Mouse (Mus musculus) heart, adult 2 months (tissue): ENCODE results near the gene Gap43. TPM values are rescaled to one million over a fixed set of nuclear protein-coding genes. Genes with fewer than 3 reads are reported as not detected.

ENCODE experiments used
- DNase-seq, 2 experiments: peaks; one replicate each; pipeline ENCODE4 v3.0.0; 2021
- H3K27ac ChIP-seq: fragments of 200-600 bp; 2 replicates; pipeline ENCODE4 v1.8.1; 2022
- H3K27me3 ChIP-seq: fragments of 200-500 bp; 2 replicates; pipeline ENCODE4 v1.6.1; 2012; ENCODE audit warnings: mild to moderate bottlenecking, low read length, inconsistent platforms, mixed read lengths; ENCODE audit not compliant: control insufficient read depth, insufficient read depth
- H3K36me3 ChIP-seq: fragments of 200-500 bp; 2 replicates; pipeline ENCODE4 v1.6.1; 2012; ENCODE audit warnings: low read length, inconsistent platforms; ENCODE audit not compliant: control insufficient read depth, insufficient read depth
- H3K4me1 ChIP-seq: fragments of 200-500 bp; 2 replicates; pipeline ENCODE4 v1.6.1; 2011; ENCODE audit warnings: low read length; ENCODE audit not compliant: control insufficient read depth, insufficient read depth
- H3K4me3 ChIP-seq: fragments of 200-600 bp; 2 replicates; pipeline ENCODE4 v1.8.1; 2022
- H3K79me2 ChIP-seq: fragments of 200-500 bp; replicated peaks from 2 replicates; pipeline ENCODE4 v1.6.1; 2012; ENCODE audit warnings: mild to moderate bottlenecking, inconsistent platforms, low read length, moderate library complexity, mixed read lengths; ENCODE audit not compliant: control insufficient read depth, insufficient read depth
- H3K9ac ChIP-seq: fragments of 200-500 bp; 2 replicates; pipeline ENCODE4 v1.6.1; 2012; ENCODE audit warnings: low read depth, mild to moderate bottlenecking, control low read depth, inconsistent platforms, low read length, mixed read lengths
- CTCF ChIP-seq: fragments of 200-600 bp; IDR thresholded peaks from 2 replicates; pipeline ENCODE4 v1.8.1; 2022; ENCODE audit warnings: antibody characterized with exemption, mild to moderate bottlenecking, moderate library complexity
- EP300 ChIP-seq: fragments of 200-500 bp; IDR thresholded peaks from 2 replicates; pipeline ENCODE4 v1.6.1; 2011; ENCODE audit warnings: low read depth, low read length, control low read depth; ENCODE audit not compliant: insufficient read depth
- POLR2A ChIP-seq: fragments of 200-500 bp; IDR thresholded peaks from 2 replicates; pipeline ENCODE4 v1.6.1; 2011; ENCODE audit warnings: mild to moderate bottlenecking, low read depth, low read length, control low read depth; ENCODE audit not compliant: insufficient read depth
- WGBS: fragments of 180-500 bp; shearing (Covaris S2); methylation state at CpG from one replicate; pipeline ENCODE4 v1.1.7; 2018; 5-methylcytosine and 5-hydroxymethylcytosine counted together
- intact Hi-C: fragments of 180-260 bp; cut with DNase I; formaldehyde crosslinking; loops from one replicate; pipeline ENCODE4 v1.15.1; 2025
- polyA plus RNA-seq: library from polyadenylated mRNA; depleted of rRNA; stranded (reverse); fragments of >200 nt; gene quantifications from 2 replicates; pipeline ENCODE4 v1.2.3, GENCODE M21; 2012
- total RNA-seq, 2 experiments: library from RNA; stranded (reverse); gene quantifications; 2 replicates each; pipeline ENCODE4 v1.2.3; 2021

The Gap43 gene
- total and polyA plus RNA-seq, 3 experiments: 0.16 to 0.57 (median 0.43) TPM

DNA sequence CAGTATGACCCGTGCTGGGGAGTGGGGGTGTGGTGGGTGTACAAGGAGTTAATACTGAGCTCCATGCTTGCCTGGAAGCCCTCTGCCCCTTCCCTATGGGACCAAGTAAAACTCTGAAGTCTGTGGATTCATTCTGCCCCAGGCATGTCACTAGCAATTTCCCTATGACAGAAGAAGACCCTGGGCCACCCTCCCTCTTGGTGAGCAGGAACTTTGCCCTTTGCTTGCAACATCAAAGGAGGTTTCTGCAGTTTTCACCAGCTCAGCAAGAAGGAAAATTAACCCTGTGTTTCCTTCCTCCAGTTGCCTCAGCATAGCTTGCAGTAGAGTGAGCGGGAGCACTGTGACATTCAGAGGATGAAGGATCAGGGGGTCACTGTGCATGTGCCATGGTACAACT, 3.8 kb downstream of the Gap43 start:
- no peak for DNase-seq
- WGBS: 72% methylated on average over 2 of the region's 2 CpGs
- H3K36me3 ChIP-seq: no peaks in the 10 kb centered on the region
- H3K79me2 ChIP-seq: no peaks in the 10 kb centered on the region
- no peak overlapping the region for H3K4me3 ChIP-seq
- TF ChIP-seq CTCF: no peak
- no peak for TF ChIP-seq POLR2A
- no peak for TF ChIP-seq EP300
- H3K9ac ChIP-seq: no peak overlapping the region
- intact Hi-C loops: no loop called here
- H3K27me3 ChIP-seq: 0 out of 2 replicates have a peak, but pooled peaks cover 1% of the 10 kb centered on the region
- H3K27ac ChIP-seq: no peak overlapping the region
- no peaks in the 10 kb centered on the region for H3K4me1 ChIP-seq

DNA sequence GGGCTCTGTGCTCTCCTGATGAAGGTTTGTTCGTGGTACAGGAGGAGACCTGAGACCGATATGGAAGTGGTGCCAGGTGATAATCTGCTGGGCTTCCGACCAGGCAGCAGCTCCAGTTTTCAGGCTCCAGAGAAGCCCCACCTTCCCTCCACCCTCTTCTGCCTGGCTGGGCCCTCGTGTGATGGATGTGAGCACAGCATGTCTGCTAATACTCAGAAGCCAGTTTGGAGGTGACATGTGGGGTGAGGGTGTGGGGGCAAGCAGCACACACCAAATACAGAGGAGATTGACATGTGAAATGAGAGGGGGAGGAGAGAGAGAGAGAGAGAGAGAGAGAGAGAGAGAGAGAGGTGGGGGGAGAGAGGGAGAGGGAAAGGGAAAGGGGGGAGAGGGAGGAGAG, 8.1 kb downstream of the Gap43 start:
- Histone ChIP-seq H3K36me3 (no peaks in the 10 kb centered on the region), H3K27me3 (no peaks in the 10 kb centered on the region), H3K79me2 (no peaks in the 10 kb centered on the region), H3K9ac (no peak overlapping the region), H3K27ac (no peak overlapping the region), H3K4me3 (no peak overlapping the region), H3K4me1 (no peaks in the 10 kb centered on the region)
- no peak for DNase-seq
- TF ChIP-seq POLR2A (no peak), CTCF (no peak), EP300 (no peak)
- WGBS: 29% methylated on average over 4 of the region's 4 CpGs
- intact Hi-C loops: no loop called here

DNA sequence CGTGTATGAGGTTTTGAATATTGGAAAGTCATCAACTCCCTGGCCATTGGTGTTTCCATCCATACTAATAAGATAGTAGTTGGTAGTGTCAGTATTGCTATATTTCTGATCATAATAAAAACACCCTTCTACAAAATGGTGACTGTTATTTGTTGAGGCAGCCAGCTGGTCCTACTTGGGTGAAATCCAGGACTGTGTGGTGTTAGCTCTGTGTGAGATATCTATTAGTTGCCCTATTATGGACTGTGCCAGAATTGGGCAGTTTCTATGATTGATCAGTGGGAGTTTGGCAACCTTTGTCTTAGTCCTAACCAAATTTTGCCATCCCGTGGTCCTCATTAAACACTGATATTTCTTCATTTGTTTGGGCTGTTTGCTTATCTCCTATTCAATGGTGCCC, 14.3 kb downstream of the Gap43 start:
- H3K4me1 ChIP-seq: no peaks in the 10 kb centered on the region
- intact Hi-C loops: no loop called here
- H3K36me3 ChIP-seq: no peaks in the 10 kb centered on the region
- no peak for DNase-seq
- H3K9ac ChIP-seq: no peak overlapping the region
- WGBS: 77% methylated on average over 2 of the region's 2 CpGs
- H3K79me2 ChIP-seq: no peaks in the 10 kb centered on the region
- TF ChIP-seq CTCF: no peak
- TF ChIP-seq POLR2A: no peak
- no peak for TF ChIP-seq EP300
- no peak overlapping the region for H3K27ac ChIP-seq
- no peaks in the 10 kb centered on the region for H3K27me3 ChIP-seq
- no peak overlapping the region for H3K4me3 ChIP-seq

DNA sequence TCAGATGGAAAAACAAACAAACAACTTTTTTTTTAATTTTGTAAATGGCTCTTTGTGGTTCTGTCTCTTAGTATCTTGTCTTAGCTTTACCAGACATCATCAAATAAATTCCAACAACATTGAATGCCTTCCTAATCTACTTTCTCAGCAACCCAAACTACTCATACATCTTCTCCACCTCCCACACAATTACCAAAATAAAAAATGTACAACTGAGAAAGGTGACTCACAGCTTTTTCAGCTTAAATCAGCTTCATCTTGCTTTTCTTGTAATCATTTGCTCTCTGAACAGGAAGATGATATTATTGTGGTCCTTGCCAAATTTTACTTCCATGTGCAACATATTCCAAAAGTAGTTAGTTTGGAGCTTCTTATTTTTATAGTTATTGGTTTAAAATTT, 14.9 kb downstream of the Gap43 start:
- no peaks in the 10 kb centered on the region for H3K36me3 ChIP-seq
- no peak overlapping the region for H3K27ac ChIP-seq
- intact Hi-C loops: no loop called here
- H3K79me2 ChIP-seq: no peaks in the 10 kb centered on the region
- no peak for DNase-seq
- no peaks in the 10 kb centered on the region for H3K4me1 ChIP-seq
- no peak overlapping the region for H3K9ac ChIP-seq
- no peaks in the 10 kb centered on the region for H3K27me3 ChIP-seq
- no peak for TF ChIP-seq POLR2A
- TF ChIP-seq CTCF: no peak
- no peak for TF ChIP-seq EP300
- no peak overlapping the region for H3K4me3 ChIP-seq

DNA sequence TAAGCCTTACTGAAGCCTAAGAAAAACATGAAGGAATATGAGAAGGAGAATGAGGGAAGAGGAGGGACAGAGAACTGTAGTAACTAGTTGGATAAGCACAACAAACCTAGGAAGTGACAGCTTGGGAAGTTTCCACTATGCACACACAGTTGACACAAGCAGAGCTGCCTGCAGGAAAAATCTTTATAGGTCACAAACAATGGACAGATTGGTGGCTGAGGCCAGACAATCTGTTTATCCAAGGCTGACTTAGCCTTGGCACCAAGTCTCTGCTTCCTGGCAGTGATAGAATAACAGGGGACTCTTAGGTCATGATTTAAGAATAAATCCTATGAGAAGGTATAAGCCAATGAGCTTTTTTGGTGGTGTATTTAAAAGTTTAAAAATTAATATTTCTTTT, 20.6 kb downstream of the Gap43 start:
- TF ChIP-seq POLR2A (no peak), EP300 (no peak), CTCF (no peak)

DNA sequence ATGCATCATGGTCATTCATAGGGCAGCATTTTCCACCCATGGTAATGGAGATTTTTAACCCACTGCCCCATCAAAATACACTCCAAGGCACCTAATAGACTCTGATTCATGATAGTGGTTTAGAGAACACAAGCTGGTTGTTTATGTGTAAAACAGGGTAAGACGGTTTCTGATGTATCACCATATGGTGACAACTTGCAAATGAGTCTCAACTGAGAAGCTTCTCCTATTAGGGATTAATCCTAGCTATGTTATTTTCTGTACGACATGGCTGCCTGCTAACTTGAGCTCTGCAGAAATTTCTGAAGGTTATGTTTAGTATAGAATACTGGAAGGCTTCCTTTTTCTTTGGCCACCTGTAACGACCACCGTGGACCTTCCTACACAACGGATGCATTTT, 21.1 kb downstream of the Gap43 start:
- no peak for TF ChIP-seq POLR2A
- no peak for TF ChIP-seq EP300
- no peak for TF ChIP-seq CTCF
- Histone ChIP-seq H3K4me3 (no peak overlapping the region), H3K27me3 (no peaks in the 10 kb centered on the region), H3K9ac (no peak overlapping the region), H3K36me3 (no peaks in the 10 kb centered on the region), H3K4me1 (no peaks in the 10 kb centered on the region; the same call in 1 of the 2 replicates), H3K27ac (no peak overlapping the region), H3K79me2 (no peaks in the 10 kb centered on the region)
- intact Hi-C loops: no loop called here
- no peak for DNase-seq
- WGBS: 58% methylated on average over 5 of the region's 5 CpGs

More for the DNA sequence above, 20.6 kb downstream of the Gap43 start:
- H3K27me3 ChIP-seq: no peaks in the 10 kb centered on the region
- no peaks in the 10 kb centered on the region; the same call in 1 of the 2 replicates for H3K4me1 ChIP-seq
- no peaks in the 10 kb centered on the region for H3K36me3 ChIP-seq
- no peak overlapping the region for H3K27ac ChIP-seq
- intact Hi-C loops: no loop called here
- H3K9ac ChIP-seq: no peak overlapping the region
- DNase-seq: peak in 1 of 2 experiments; percentile 19
- no peak overlapping the region for H3K4me3 ChIP-seq
- H3K79me2 ChIP-seq: no peaks in the 10 kb centered on the region
